Mouse (Mus musculus): ENCODE measurements around the gene Rgs12. TPM values are rescaled to one million over a fixed set of nuclear protein-coding genes. Genes with fewer than 3 reads are reported as not detected.

Gene Rgs12
- polyA plus RNA-seq, 1 experiment, result 161 TPM

DNA sequence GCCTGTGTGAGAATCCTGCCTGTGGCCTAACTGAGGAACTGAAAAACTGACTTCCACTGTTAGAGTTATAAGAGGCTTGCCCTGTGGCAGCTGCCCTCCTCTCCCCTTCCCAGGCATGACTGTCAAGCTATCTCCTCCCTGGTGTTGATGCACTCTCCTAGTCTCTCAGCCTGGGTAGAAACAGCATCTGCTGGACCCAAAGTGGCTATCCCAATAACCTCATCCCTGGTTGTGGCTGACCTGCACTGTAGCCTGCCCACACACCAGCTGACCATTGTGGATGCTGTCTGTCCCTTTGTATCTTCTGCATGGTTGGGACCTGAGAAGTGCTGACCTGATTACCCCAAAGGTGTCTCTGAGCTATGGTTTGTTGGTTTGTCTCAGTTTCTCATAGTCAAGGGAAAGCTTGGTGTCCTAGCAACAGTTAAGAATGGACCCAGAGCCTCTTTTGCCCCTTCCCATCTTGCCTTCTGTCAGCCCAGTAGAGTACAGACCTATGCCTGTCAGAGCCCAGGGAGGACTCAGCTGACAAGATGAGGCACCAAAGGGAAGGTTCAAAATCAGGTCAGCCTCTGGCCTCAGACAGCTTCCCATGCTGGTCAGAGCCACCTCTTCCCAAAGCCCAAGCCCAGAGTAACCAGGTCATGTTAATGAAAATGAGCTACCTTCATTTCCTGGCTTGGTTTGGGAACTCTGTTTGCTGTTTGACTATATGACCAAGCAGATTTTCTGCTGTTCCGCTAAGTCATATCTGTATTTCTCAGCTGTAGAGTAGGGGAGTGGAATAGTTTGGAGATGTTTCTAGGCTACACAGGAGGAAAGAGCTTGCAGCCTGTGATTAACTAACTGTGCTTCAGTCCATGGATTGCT, 39.4 kb upstream of the Rgs12 start:
- no peak for DNase-seq
- peaks cover 6% of the 10 kb centered on the region; the same call in 1 of the 2 replicates for H3K4me1 ChIP-seq (ENCODE audit: control insufficient read depth, insufficient read depth, low read length)
- TF ChIP-seq POLR2A (IDR thresholded peaks at IDR 0.05; ENCODE audit: borderline replicate concordance, extremely low read depth, low read depth, low read length), result no peak
- no peak for TF ChIP-seq CTCF (IDR thresholded peaks at IDR 0.05; ENCODE audit: insufficient read depth, low read length)
- no peak overlapping the region for H3K4me3 ChIP-seq (replicated peaks; ENCODE audit: extremely low read depth, low read depth, low read length)
- WGBS, result 68% methylated on average over 1 of the region's 1 CpGs

- 88% methylated on average over 4 of the region's 4 CpGs for WGBS
- DNase-seq, result no peak
- peaks cover 6% of the 10 kb centered on the region; the same call in 1 of the 2 replicates for H3K4me1 ChIP-seq (ENCODE audit: control insufficient read depth, insufficient read depth, low read length)
- no peak for TF ChIP-seq POLR2A (IDR thresholded peaks at IDR 0.05; ENCODE audit: borderline replicate concordance, extremely low read depth, low read depth, low read length)
- TF ChIP-seq CTCF (IDR thresholded peaks at IDR 0.05; ENCODE audit: insufficient read depth, low read length), result no peak
- H3K4me3 ChIP-seq (replicated peaks; ENCODE audit: extremely low read depth, low read depth, low read length), result no peak overlapping the region
Measured at GRCm38 (mm10) chr5:34910504-34910815, 38.8 kb upstream of the Rgs12 start.

DNA sequence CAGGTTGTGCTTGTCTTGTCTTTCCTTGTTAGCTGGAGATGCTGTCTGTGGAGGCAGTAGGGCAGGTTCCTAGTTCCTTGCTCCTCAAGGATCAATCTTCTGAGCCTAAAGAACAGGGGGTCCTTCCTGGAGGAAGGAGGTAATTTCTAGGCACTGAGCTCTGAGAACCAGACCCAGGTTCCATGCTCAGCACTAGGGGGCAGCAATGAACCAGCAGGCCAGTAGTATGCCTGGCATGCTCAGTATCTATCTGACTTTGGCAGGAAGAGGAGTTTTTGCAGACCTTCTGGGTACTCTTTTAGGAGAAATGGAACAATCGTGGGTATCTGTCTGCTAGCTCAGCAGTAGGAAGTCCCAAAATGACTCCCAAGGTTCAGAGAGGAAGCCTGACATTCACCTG, 33.4 kb upstream of the Rgs12 start:
- WGBS, result 0% methylated on average over 1 of the region's 1 CpGs
- DNase-seq, result peak; percentile 71
- H3K4me1 ChIP-seq (ENCODE audit: control insufficient read depth, insufficient read depth, low read length), result peaks cover 5% of the 10 kb centered on the region
- TF ChIP-seq POLR2A (IDR thresholded peaks at IDR 0.05; ENCODE audit: borderline replicate concordance, extremely low read depth, low read depth, low read length) (no peak), CTCF (IDR thresholded peaks at IDR 0.05; ENCODE audit: insufficient read depth, low read length) (peak; percentile 97)
- no peak overlapping the region for H3K4me3 ChIP-seq (replicated peaks; ENCODE audit: extremely low read depth, low read depth, low read length)

DNA sequence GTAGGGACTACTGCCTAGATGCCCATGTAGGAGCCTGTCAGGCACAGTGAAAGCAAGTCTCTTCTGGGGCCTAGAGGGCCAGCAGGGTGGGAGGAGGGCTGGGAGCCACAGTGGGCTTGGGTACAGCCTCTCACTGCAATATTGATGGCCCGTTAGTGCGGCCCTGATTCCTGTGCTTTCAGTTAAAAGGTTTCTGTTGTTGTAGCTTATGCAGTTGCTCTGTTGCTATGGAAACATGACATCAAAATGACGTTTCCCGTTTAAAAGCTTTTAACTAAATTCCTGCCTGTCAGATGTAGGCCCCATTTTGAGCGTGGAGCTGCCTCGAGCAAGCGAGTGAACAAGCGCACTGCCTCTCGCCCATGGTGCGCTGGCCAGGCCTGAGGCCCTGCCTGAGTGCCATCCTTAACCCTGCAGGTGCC, 32.0 kb upstream of the Rgs12 start:
- WGBS, result 77% methylated on average over 10 of the region's 10 CpGs
- H3K4me1 ChIP-seq (ENCODE audit: control insufficient read depth, insufficient read depth, low read length), result peaks cover 5% of the 10 kb centered on the region
- TF ChIP-seq CTCF (IDR thresholded peaks at IDR 0.05; ENCODE audit: insufficient read depth, low read length) (no peak), POLR2A (IDR thresholded peaks at IDR 0.05; ENCODE audit: borderline replicate concordance, extremely low read depth, low read depth, low read length) (no peak)
- H3K4me3 ChIP-seq (replicated peaks; ENCODE audit: extremely low read depth, low read depth, low read length), result no peak overlapping the region
- DNase-seq, result no peak

GRCm38 (mm10) chr5:34918785-34919184, 30.5 kb upstream of the Rgs12 start:
- no peak for TF ChIP-seq POLR2A (IDR thresholded peaks at IDR 0.05; ENCODE audit: borderline replicate concordance, extremely low read depth, low read depth, low read length)
- no peak for TF ChIP-seq CTCF (IDR thresholded peaks at IDR 0.05; ENCODE audit: insufficient read depth, low read length)
- Histone ChIP-seq H3K4me3 (replicated peaks; ENCODE audit: extremely low read depth, low read depth, low read length) (no peak overlapping the region), H3K4me1 (ENCODE audit: control insufficient read depth, insufficient read depth, low read length) (peaks cover 5% of the 10 kb centered on the region)
- no peak for DNase-seq
- WGBS, result 86% methylated on average over 3 of the region's 3 CpGs

- Histone ChIP-seq H3K4me1 (ENCODE audit: control insufficient read depth, insufficient read depth, low read length) (no peaks in the 10 kb centered on the region), H3K4me3 (replicated peaks; ENCODE audit: extremely low read depth, low read depth, low read length) (no peak overlapping the region)
- TF ChIP-seq CTCF (IDR thresholded peaks at IDR 0.05; ENCODE audit: insufficient read depth, low read length) (no peak), POLR2A (IDR thresholded peaks at IDR 0.05; ENCODE audit: borderline replicate concordance, extremely low read depth, low read depth, low read length) (no peak)
- WGBS, result 67% methylated on average over 6 of the region's 6 CpGs
- DNase-seq, result no peak
Measured at GRCm38 (mm10) chr5:34922531-34922930, 26.7 kb upstream of the Rgs12 start.

GRCm38 (mm10) chr5:34923920-34924319, 25.3 kb upstream of the Rgs12 start:
- Histone ChIP-seq H3K4me1 (ENCODE audit: control insufficient read depth, insufficient read depth, low read length) (no peaks in the 10 kb centered on the region), H3K4me3 (replicated peaks; ENCODE audit: extremely low read depth, low read depth, low read length) (no peak overlapping the region)
- TF ChIP-seq POLR2A (IDR thresholded peaks at IDR 0.05; ENCODE audit: borderline replicate concordance, extremely low read depth, low read depth, low read length) (no peak), CTCF (IDR thresholded peaks at IDR 0.05; ENCODE audit: insufficient read depth, low read length) (no peak)

DNA sequence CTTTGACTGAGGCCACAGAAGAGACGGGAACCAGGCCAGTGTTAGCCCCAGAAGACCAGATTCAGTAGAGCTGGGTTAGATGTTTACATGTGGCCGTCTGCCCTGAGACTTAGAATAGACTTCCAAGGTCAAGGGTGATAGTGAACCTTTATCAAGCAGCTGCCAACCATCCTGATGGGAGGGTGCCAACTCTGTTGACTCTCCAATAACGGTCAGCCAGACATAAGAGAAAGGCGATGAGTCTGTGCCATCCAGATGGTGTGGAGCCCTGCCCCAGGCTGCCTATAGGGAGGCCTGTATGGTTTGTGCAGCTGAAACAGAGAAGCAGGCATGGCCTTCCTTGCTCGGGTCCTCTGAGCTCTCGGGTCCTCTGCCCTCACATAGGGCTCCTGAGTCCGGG, 24.7 kb upstream of the Rgs12 start:
- DNase-seq, result no peak
- Histone ChIP-seq H3K4me1 (ENCODE audit: control insufficient read depth, insufficient read depth, low read length) (no peaks in the 10 kb centered on the region), H3K4me3 (replicated peaks; ENCODE audit: extremely low read depth, low read depth, low read length) (no peak overlapping the region)
- 66% methylated on average over 7 of the region's 7 CpGs for WGBS
- TF ChIP-seq POLR2A (IDR thresholded peaks at IDR 0.05; ENCODE audit: borderline replicate concordance, extremely low read depth, low read depth, low read length) (no peak), CTCF (IDR thresholded peaks at IDR 0.05; ENCODE audit: insufficient read depth, low read length) (no peak)

More at GRCm38 (mm10) chr5:34923920-34924319, 25.3 kb upstream of the Rgs12 start:
- DNase-seq, result no peak
- 81% methylated on average over 4 of the region's 4 CpGs for WGBS

GRCm38 (mm10) chr5:34927648-34928047, 21.6 kb upstream of the Rgs12 start:
- 83% methylated on average over 4 of the region's 4 CpGs for WGBS
- Histone ChIP-seq H3K4me1 (ENCODE audit: control insufficient read depth, insufficient read depth, low read length) (peaks cover 20% of the 10 kb centered on the region), H3K4me3 (replicated peaks; ENCODE audit: extremely low read depth, low read depth, low read length) (no peak overlapping the region)
- TF ChIP-seq CTCF (IDR thresholded peaks at IDR 0.05; ENCODE audit: insufficient read depth, low read length), result no peak
- no peak for TF ChIP-seq POLR2A (IDR thresholded peaks at IDR 0.05; ENCODE audit: borderline replicate concordance, extremely low read depth, low read depth, low read length)
- DNase-seq, result no peak
